Mouse (Mus musculus) limb, embryonic 10.5 days (tissue): ENCODE results near the gene Angptl4. TPM values are rescaled to one million over a fixed set of nuclear protein-coding genes. Genes with fewer than 3 reads are reported as not detected.
A peak's percentile ranks its signal among the peaks of the same experiment; 100 is the strongest.
"Not testable (repeated sequence)": the region's sequence is repeated elsewhere in the genome, so short reads cannot be mapped to it uniquely, and the experiment has no call there.

Source experiments
- DNase-seq: peaks from one replicate; pipeline ENCODE4 v3.0.0-alpha.2; 2017; ENCODE audit warnings: low spot score
- H3K27ac ChIP-seq: fragments of 300-500 bp; sonication (generic); 2 replicates; pipeline ENCODE4 v1.5.1; 2016; ENCODE audit warnings: mild to moderate bottlenecking
- H3K27me3 ChIP-seq: fragments of 300-500 bp; sonication (generic); 2 replicates; pipeline ENCODE4 v1.6.1; 2016; ENCODE audit warnings: low read depth, mild to moderate bottlenecking; ENCODE audit not compliant: poor library complexity, severe bottlenecking
- H3K36me3 ChIP-seq: fragments of 300-500 bp; sonication (generic); 2 replicates; pipeline ENCODE4 v1.6.1; 2016; ENCODE audit warnings: mild to moderate bottlenecking, moderate library complexity
- H3K4me1 ChIP-seq: fragments of 300-500 bp; sonication (generic); 2 replicates; pipeline ENCODE4 v1.6.1; 2016
- H3K4me3 ChIP-seq: fragments of 300-500 bp; sonication (generic); 2 replicates; pipeline ENCODE4 v1.5.1; 2016; ENCODE audit warnings: mild to moderate bottlenecking, moderate library complexity
- H3K9me3 ChIP-seq: fragments of 300-500 bp; sonication (generic); replicated peaks from 2 replicates; pipeline ENCODE4 v1.6.1; 2016; ENCODE audit warnings: mild to moderate bottlenecking
- WGBS: fragments of 180-500 bp; shearing (Covaris S2); methylation state at CpG from one replicate; pipeline ENCODE4 v1.1.7; 2016; 5-methylcytosine and 5-hydroxymethylcytosine counted together
- polyA plus RNA-seq: library from polyadenylated mRNA; unstranded; fragments of >200 nt; fragmentation: Nextera tagmentation; extraction: Ambion mirVana; gene quantifications from 2 replicates; pipeline ENCODE4 v1.2.1, GENCODE M21; 2016

Angptl4 gene
- polyA plus RNA-seq, 1 experiment from 2014 or later: 38.9 TPM

- Histone ChIP-seq H3K4me3 (no peak overlapping the region), H3K36me3 (peaks cover 25% of the 10 kb centered on the region), H3K4me1 (peaks cover 5% of the 10 kb centered on the region; the same call in 1 of the 2 replicates), H3K27ac (no peak overlapping the region), H3K27me3 (no peaks in the 10 kb centered on the region), H3K9me3 (no peaks in the 10 kb centered on the region)
- peak; percentile 22 for DNase-seq
- WGBS: 87% methylated on average over 1 of the region's 1 CpGs
These were observed 39.2 kb downstream of the Angptl4 start for GRCm38 (mm10) chr17:33742420-33742819.

DNA sequence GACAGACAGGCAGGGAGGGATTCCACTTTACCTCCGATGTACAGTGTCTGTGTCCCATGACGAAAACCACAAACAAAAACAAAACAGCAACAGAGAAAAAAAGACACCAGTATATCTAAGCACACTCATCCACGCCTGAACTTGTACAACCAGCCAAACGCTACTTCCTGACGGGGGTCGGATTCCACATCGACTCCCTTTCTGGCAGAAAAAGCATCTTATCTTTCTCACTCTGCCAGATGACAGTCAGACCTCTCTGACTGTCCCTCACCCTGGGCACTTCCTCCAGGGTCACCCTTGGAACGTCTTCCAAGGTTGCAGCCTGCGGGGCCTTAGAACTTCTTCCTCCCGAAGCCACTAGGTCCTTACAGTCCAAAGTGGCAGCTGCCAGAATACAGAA lies 48.1 kb downstream of the Angptl4 start:
- 88% methylated on average over 10 of the region's 10 CpGs for WGBS
- DNase-seq, H3K9me3 ChIP-seq, H3K27me3 ChIP-seq, H3K4me3 ChIP-seq, H3K27ac ChIP-seq, H3K4me1 ChIP-seq, H3K36me3 ChIP-seq: not testable (repeated sequence)

- not testable (repeated sequence) for H3K27ac ChIP-seq, H3K9me3 ChIP-seq, H3K4me1 ChIP-seq, H3K27me3 ChIP-seq, DNase-seq, H3K4me3 ChIP-seq, H3K36me3 ChIP-seq
- 82% methylated on average over 9 of the region's 9 CpGs for WGBS
These were observed 49.0 kb downstream of the Angptl4 start for GRCm38 (mm10) chr17:33732556-33733083.

DNA sequence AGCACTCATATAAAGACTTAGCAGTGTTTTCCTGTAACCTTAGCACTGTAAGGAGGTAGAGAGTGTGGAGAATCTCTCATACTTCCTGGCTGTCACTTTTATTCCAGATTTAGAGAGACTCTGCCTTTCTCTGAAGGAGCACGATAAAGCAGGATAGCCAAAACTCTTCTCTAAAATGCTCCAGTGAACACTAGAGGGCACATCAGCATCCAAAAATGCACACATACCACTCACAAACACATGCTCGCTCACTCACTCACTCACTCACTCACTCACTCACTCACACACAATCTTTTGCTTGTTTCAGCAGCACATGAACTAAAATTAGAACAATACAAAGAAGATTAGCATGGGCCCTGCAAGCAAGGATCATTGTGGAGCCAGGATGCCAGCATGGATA lies 52.4 kb downstream of the Angptl4 start:
- no peak for DNase-seq
- 74% methylated on average over 2 of the region's 2 CpGs for WGBS
- Histone ChIP-seq H3K36me3 (no peaks in the 10 kb centered on the region), H3K27me3 (no peaks in the 10 kb centered on the region), H3K4me1 (no peaks in the 10 kb centered on the region), H3K9me3 (0 out of 2 replicates have a peak, but pooled peaks cover 2% of the 10 kb centered on the region), H3K4me3 (no peak overlapping the region), H3K27ac (no peak overlapping the region)

DNA sequence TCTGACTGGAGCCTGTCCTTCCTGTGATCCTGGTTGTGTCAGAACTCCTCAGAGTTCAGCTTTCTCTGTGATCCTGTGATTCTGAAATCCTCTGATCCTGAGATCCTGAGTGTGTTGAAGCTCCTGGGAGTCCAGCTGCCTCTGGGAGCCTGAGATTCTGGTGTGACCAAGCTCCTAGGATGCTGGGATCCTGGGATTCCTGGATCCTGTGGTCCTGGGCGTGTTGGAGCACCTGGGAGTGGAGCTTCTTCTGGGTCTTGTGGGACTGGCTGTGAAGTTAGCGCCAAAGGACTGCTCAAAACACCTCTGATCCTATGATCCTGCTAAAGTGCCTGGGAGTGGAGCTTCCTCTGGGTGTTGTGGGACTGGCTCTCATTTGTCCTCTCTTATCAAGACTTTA lies 53.2 kb downstream of the Angptl4 start:
- H3K36me3 ChIP-seq: no peaks in the 10 kb centered on the region
- no peaks in the 10 kb centered on the region for H3K27me3 ChIP-seq
- DNase-seq: no peak
- 0 out of 2 replicates have a peak, but pooled peaks cover 2% of the 10 kb centered on the region for H3K9me3 ChIP-seq
- H3K4me3 ChIP-seq: no peak overlapping the region
- no peaks in the 10 kb centered on the region for H3K4me1 ChIP-seq
- 75% methylated on average over 2 of the region's 2 CpGs for WGBS
- no peak overlapping the region for H3K27ac ChIP-seq

Other genes starting within 250 kb of the Angptl4 start
- gene Myo1f, start 226.1 kb downstream of the Angptl4 start, polyA plus RNA-seq: 1.2 and 2.0 TPM in 2 replicates
- 39.4 and 42.2 TPM in 2 replicates for gene Zfp414, start 152.7 kb downstream of the Angptl4 start, polyA plus RNA-seq
- gene Pram1, start 143.8 kb downstream of the Angptl4 start, polyA plus RNA-seq: 0.56 and 0.66 TPM in 2 replicates
- gene Hnrnpm, start 95.0 kb downstream of the Angptl4 start, polyA plus RNA-seq: 481 and 555 TPM in 2 replicates
- 30.1 and 32.5 TPM in 2 replicates for gene March2, start 63.2 kb downstream of the Angptl4 start, polyA plus RNA-seq
- gene Rab11b, start 21.3 kb downstream of the Angptl4 start, polyA plus RNA-seq: 325 and 350 TPM in 2 replicates
- 24.8 and 28.5 TPM in 2 replicates for gene Kank3, start 28.7 kb upstream of the Angptl4 start, polyA plus RNA-seq
- 867 and 991 TPM in 2 replicates for gene Rps28, start 42.7 kb upstream of the Angptl4 start, polyA plus RNA-seq
- gene Ndufa7, start 42.7 kb upstream of the Angptl4 start, polyA plus RNA-seq: 497 and 518 TPM in 2 replicates
- 98.2 and 119 TPM in 2 replicates for gene Cd320, start 61.3 kb upstream of the Angptl4 start, polyA plus RNA-seq
- gene Gm7029, start 92.0 kb upstream of the Angptl4 start, polyA plus RNA-seq: not detected in 2 replicates
- gene Kifc1, start 108.8 kb upstream of the Angptl4 start, polyA plus RNA-seq: 5.9 and 6.6 TPM in 2 replicates
- 0.20 and 0.38 TPM in 2 replicates for gene Platr17, start 123.3 kb upstream of the Angptl4 start, polyA plus RNA-seq
- 88.1 and 92.2 TPM in 2 replicates for gene Daxx, start 127.6 kb upstream of the Angptl4 start, polyA plus RNA-seq
- gene Tapbp, start 134.1 kb upstream of the Angptl4 start, polyA plus RNA-seq: 9.2 and 16.0 TPM in 2 replicates
- 20.2 and 23.2 TPM in 2 replicates for gene Zbtb22, start 134.1 kb upstream of the Angptl4 start, polyA plus RNA-seq
- 43.2 and 43.9 TPM in 2 replicates for gene Rgl2, start 147.7 kb upstream of the Angptl4 start, polyA plus RNA-seq
- 212 and 258 TPM in 2 replicates for gene Pfdn6, start 158.5 kb upstream of the Angptl4 start, polyA plus RNA-seq
- gene Wdr46, start 158.8 kb upstream of the Angptl4 start, polyA plus RNA-seq: 61.7 and 78.2 TPM in 2 replicates
- gene B3galt4, start 169.7 kb upstream of the Angptl4 start, polyA plus RNA-seq: 2.9 and 3.9 TPM in 2 replicates
- gene Vps52, start 174.0 kb upstream of the Angptl4 start, polyA plus RNA-seq: 49.8 and 50.3 TPM in 2 replicates
- gene Rps18, start 174.2 kb upstream of the Angptl4 start, polyA plus RNA-seq: 1,605 and 1,760 TPM in 2 replicates
- gene H2-K1, start 218.5 kb upstream of the Angptl4 start, polyA plus RNA-seq: 2.9 and 4.7 TPM in 2 replicates
- 11.8 and 15.0 TPM in 2 replicates for gene Ring1, start 242.8 kb upstream of the Angptl4 start, polyA plus RNA-seq
- 25.9 and 33.7 TPM in 2 replicates for gene H2-Ke6, start 246.2 kb upstream of the Angptl4 start, polyA plus RNA-seq
- 196 TPM in 2 replicates for gene Slc39a7, start 249.9 kb upstream of the Angptl4 start, polyA plus RNA-seq
- 49.9 and 51.0 TPM in 2 replicates for gene Rxrb, start 250.0 kb upstream of the Angptl4 start, polyA plus RNA-seq